Mouse (Mus musculus) mouse embryonic stem cell (cell line): ENCODE measurements at regions not wholly inside any gene's neighbourhood (a gene's known extent, or its start where the extent isn't known, plus 50 kb on each side); places are given as distances from the start of the nearest gene placed in this dataset.

Experiments
- in situ Hi-C, 2 experiments: fragments of 300-500 bp; cut with MboI; formaldehyde crosslinking; loops; 1 replicate in 1 of 2; 3 replicates in 1 of 2; pipeline ENCODE4 v1.14.3; 2019 to 2020; ENCODE audit warnings: low sequenced_read_pairs in 2 of 2, low pct_unique_long_range_greater_than_20kb in 1 of 2, mixed read lengths in 1 of 2; ENCODE audit not compliant: unreplicated experiment in 1 of 2

DNA sequence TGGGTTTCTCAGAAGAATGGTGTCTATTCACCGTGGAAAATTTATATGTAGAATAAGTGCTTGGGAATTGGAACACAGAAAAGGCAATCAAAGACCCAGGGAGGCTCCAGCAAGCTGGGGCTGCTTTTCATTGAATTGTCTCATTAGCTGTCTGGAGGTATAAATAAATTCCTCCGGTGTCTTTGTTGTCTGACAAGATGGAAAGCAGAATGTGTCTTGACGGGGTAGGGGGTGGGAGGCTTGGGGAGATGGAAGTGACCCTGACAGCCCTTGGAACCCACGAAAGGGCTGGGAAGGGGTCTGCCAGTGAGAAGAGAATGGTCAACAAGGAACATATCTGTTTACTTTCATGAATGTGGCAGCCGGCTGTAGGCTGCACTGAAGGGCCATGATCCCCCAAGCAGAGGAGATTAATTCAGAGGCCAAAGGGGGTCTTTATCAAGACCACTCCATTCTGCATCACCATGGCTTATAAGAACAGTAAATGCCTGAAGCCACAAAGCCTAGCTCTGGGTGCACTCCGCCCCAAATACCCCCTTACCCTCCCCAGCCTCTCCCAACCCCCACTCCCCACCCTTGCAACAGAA lies 127.2 kb upstream of the Neo1 start:
- in situ Hi-C loops, result no loop called here

DNA sequence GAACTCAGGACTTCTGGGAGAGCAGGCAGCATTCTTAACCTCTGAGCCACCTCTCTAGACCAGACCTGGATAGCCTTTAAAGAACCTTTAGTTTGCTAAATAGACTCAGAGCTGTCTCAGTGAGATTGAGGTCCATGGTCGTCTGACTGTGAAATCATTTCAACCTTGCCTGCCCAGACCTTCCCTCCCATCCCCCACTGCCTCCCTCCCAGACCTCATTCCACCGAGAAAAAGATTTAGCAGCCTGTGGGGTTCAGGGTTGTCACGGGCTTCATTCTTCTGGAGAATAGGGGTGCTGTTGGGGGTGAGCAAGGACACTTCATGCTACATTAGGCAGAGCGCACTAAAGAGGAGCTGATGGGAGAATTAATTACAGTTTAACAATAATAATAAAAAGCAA lies 126.7 kb upstream of the Neo1 start:
- in situ Hi-C loops, result no loop called here

DNA sequence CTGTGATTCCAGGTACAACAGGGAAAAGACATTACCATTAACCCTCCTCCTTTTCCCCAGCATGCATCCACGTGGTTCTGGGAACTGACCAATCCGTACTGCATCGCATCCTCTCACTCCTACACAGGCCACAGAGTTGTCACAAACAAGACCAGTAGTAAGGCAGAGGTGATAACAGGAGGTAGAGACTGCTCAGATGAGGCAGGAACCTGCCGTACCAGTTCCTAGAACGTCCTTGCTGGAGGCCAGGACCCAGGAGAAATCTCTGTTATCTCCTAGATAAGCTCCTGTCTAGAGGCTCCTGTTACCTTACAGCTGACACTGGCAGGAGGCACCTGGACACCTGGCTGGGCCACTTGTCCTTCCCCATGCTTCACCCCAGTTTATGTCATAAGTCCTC lies 121.4 kb upstream of the Neo1 start:
- in situ Hi-C loops, result no loop called here

DNA sequence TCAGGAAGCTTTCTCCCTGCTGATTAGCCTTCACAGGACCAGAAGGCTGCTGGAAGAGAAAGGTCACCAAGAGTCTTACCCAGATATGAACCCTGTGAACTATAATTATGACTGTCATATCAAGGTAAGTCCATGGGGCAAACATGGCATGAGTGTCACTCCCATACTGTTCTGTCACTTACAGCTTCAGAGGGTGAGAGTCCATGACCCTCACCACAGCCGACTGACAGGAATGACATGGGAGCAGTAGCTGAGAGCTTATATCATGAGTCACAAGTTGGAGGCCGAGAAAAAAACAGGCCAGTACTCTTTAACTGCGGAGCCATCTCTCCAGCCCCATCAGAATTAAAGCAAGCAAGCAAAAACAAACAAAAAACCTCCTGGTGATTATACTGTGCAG lies 117.7 kb upstream of the Neo1 start:
- in situ Hi-C loops, result no loop called here

GRCm38 (mm10) chr9:59153126-59153525 lies 116.9 kb upstream of the Neo1 start:
- in situ Hi-C loops, result no loop called here

GRCm38 (mm10) chr9:59144256-59144800 lies 108.1 kb upstream of the Neo1 start:
- in situ Hi-C loops, result no loop called here

DNA sequence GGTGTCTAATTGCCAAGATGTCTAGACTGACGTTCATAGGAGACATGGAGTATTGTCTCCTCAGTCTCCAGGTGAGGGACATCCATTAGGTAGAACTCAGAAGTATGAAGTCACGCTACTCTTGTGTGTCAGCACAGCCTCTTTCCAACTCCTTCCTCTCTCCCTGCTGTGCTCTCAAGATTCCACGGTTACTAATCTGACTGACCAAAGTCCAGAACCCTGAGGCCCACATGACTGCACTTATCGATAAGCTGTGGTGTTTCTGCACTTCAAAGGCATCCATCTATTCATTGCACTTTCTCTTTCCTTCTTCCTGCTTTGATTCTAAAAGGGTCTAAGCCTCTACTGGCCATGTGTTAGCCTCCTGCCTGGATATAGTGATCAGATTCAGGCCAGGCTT lies 107.4 kb upstream of the Neo1 start:
- in situ Hi-C loops, result no loop called here

DNA sequence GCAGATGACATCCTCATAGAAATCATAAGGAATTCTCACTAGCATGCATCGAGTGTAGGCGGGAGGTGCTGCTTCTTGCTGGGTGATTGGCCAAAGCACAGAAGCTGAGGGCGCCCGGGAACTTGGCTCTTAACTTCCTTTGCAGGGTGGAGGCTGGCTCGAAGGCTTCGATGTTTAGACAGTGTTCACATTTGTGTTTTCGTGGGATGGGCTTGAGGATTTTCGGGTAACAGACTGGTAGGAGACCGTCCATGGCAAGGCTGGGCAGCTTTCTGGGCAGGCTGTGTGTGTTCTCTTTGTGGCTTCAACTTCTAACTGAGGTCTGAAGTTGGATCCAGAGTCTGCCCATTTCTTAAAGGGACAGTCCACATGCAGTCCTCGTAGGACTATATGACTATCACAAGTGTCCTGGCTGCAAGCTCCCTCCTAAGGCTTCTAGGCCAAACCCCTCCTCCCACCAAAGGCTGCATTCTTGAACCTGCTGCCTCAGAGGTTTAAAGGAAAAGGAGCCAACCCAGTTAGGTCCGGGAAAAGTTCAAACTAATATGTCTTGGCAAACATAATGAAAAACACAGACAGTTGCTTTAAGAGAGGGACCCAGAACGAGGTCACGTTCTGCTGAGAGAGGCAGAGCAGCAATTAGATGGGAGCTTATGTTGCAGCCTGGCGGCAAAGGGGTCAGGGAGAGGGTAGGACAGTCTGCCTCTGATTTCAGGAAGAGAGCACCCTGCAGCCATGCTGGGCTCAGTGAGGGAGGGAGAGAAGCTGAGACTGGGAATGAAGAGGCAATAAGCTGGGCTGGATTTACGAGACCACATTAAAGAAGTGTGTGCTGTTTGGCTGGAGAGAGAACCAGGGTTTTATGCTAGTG lies 98.2 kb upstream of the Neo1 start:
- in situ Hi-C loops, result no loop called here

GRCm38 (mm10) chr9:59129699-59130340 lies 93.6 kb upstream of the Neo1 start:
- in situ Hi-C loops, result no loop called here

GRCm38 (mm10) chr9:59129252-59129651 lies 93.0 kb upstream of the Neo1 start:
- in situ Hi-C loops, result no loop called here

GRCm38 (mm10) chr9:59128023-59128422 lies 91.8 kb upstream of the Neo1 start:
- in situ Hi-C loops, result no loop called here

DNA sequence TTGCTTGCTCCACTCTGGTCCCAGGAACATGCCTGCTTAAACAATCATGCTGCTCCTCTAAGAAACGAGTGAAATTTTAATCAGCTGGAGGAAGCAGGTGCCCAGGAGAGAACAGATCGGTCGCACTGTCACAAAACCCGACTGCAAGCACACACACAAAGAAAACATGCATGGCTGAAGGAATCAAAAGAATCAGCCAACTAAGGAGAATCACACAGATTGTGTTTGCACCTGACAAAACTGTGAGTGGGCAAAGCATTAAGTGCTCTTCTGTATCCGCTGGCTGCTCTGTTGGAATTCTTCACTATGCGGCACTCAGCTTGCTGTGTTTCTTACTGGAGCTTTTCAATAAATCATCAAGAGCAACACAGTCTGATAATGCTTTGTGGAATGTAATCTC lies 89.6 kb upstream of the Neo1 start:
- in situ Hi-C loops, result no loop called here

DNA sequence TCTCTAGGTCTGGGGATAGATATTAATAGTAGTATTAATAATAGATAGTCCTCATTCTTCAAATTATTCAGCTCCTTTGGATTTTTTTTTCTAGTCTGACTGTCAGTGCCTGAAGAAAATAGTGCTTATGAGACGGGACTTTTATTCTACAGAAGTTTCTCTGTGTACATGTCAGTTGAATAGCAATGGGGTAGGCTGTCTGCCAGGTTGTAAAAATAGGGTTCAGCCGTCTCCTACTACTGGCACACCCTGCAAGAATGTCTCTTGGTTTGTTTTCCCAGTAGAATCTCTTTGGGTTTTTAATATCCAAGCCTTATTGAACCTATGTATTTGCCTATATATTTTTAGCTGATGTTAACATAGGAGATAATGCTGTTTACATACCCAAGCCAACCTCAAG lies 80.3 kb upstream of the Neo1 start:
- in situ Hi-C loops, result no loop called here

DNA sequence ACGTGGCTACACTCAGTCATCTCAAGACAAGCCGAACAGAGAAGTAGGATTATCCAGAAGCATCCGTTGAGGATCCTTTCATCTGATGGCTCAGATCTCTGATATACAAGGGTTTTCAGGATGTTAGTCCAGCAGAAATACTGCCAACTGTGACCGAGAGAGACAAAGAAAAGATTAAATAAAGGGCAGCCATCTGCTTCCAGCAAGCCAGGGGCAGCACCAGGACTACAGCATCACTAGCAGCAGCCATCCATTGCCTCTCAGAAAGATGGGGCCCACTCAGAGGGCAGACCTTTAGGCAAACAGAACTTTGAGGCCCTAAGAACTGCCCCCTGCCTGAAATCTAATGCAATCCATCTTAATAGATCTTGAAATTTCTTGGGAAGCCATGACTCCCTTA lies 77.6 kb upstream of the Neo1 start:
- in situ Hi-C loops, result no loop called here

- in situ Hi-C loops, result no loop called here
Measured at GRCm38 (mm10) chr9:59099738-59100137, 63.5 kb upstream of the Neo1 start.

- in situ Hi-C loops, result no loop called here
Measured at GRCm38 (mm10) chr9:59097564-59097963, 61.3 kb upstream of the Neo1 start.

GRCm38 (mm10) chr9:59096551-59097268 lies 60.5 kb upstream of the Neo1 start:
- in situ Hi-C loops, result no loop called here

GRCm38 (mm10) chr9:59095626-59096025 lies 59.4 kb upstream of the Neo1 start:
- in situ Hi-C loops, result no loop called here

DNA sequence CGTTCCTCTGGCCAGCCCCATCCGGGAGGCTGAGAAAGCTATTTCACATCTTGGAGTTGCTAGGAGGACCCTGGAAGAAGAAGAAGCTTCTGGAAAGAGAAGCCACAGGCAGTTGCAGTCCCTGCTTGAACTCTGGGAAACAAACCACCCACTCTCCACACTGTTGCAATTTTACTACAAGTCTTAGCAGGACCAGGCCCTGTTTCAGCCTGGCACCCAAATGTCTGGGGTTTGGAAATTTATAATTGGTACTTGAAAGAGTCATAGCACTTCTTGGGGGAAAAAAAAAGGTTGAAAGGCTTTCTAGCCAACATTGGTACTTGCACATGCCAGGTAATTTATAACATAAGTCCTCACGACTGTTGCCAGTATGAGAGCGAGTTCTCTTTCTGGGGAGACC lies 57.9 kb upstream of the Neo1 start:
- in situ Hi-C loops, result no loop called here
